Mouse (Mus musculus) forebrain, embryonic 12.5 days (tissue): ENCODE measurements at regions not wholly inside any gene's neighbourhood (a gene's known extent, or its start where the extent isn't known, plus 50 kb on each side); places are given as distances from the start of the nearest gene placed in this dataset.

ENCODE experiments used
- ATAC-seq: fragments of 200-750 bp; cut with Nextera tagmentation; 2 replicates; pipeline ENCODE4 v1.8.0; 2017; ENCODE audit warnings: moderate TSS enrichment; ENCODE audit not compliant: low FRiP score
- H3K27ac ChIP-seq: fragments of 300-500 bp; sonication (generic); 2 replicates; pipeline ENCODE4 v1.5.1; 2016; ENCODE audit warnings: mild to moderate bottlenecking
- H3K27me3 ChIP-seq: fragments of 300-500 bp; sonication (generic); 2 replicates; pipeline ENCODE4 v1.6.1; 2016; ENCODE audit warnings: mild to moderate bottlenecking
- H3K36me3 ChIP-seq: fragments of 300-500 bp; sonication (generic); replicated peaks from 2 replicates; pipeline ENCODE4 v1.6.1; 2016; ENCODE audit warnings: mild to moderate bottlenecking
- H3K4me1 ChIP-seq: fragments of 300-500 bp; sonication (generic); 2 replicates; pipeline ENCODE4 v1.6.1; 2016
- H3K4me2 ChIP-seq: fragments of 300-500 bp; sonication (generic); 2 replicates; pipeline ENCODE4 v1.6.1; 2016; ENCODE audit warnings: mild to moderate bottlenecking, moderate library complexity
- H3K4me3 ChIP-seq: fragments of 300-500 bp; sonication (generic); replicated peaks from 2 replicates; pipeline ENCODE4 v1.5.1; 2016; ENCODE audit warnings: mild to moderate bottlenecking
- H3K9ac ChIP-seq: fragments of 300-500 bp; sonication (generic); 2 replicates; pipeline ENCODE4 v1.6.1; 2016; ENCODE audit warnings: mild to moderate bottlenecking
- H3K9me3 ChIP-seq: fragments of 300-500 bp; sonication (generic); 2 replicates; pipeline ENCODE4 v1.6.1; 2016
- WGBS: fragments of 180-500 bp; shearing (Covaris S2); methylation state at CpG from one replicate; pipeline ENCODE4 v1.1.7; 2016; 5-methylcytosine and 5-hydroxymethylcytosine counted together

DNA sequence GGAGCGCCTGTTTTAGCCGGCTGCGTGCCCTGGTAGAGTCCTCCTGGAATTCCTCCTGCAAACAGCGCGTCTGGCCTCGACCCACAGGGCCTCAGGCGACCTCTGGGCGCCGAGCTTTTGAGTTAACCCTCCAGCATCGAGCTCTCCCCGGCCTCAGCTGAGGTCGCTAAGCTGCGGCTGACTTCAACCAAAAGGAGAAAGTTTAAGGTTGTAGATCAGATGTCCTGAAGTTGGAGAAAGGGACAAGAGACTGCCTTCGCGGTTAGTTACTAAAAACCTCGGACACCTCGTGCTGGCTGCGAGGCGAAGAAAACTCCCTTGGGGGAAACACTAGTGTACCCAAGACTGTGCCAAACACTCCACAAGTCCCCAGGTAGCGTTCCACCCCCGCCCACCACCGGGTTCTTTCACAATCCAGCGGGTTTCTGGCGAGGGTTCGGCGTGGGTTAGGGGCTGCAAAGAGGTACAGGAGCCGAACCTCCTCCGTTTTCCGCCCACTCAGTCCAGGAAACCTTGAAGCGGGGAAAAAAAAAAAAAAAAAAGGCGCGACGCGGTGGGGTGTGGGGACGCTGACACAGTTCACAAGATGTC, 78.9 kb downstream of the Kcnrg start:
- Histone ChIP-seq H3K9ac (peak overlapping the region; percentile 29; the same call in 1 of the 2 replicates), H3K27ac (no peak overlapping the region), H3K4me2 (peak overlapping the region; percentile 63), H3K4me3 (peak overlapping the region; percentile 38), H3K36me3 (no peaks in the 10 kb centered on the region), H3K4me1 (peaks cover 61% of the 10 kb centered on the region), H3K9me3 (no peaks in the 10 kb centered on the region), H3K27me3 (peaks cover 77% of the 10 kb centered on the region)
- ATAC-seq: no peak
- WGBS: 2% methylated on average over 29 of the region's 35 CpGs

DNA sequence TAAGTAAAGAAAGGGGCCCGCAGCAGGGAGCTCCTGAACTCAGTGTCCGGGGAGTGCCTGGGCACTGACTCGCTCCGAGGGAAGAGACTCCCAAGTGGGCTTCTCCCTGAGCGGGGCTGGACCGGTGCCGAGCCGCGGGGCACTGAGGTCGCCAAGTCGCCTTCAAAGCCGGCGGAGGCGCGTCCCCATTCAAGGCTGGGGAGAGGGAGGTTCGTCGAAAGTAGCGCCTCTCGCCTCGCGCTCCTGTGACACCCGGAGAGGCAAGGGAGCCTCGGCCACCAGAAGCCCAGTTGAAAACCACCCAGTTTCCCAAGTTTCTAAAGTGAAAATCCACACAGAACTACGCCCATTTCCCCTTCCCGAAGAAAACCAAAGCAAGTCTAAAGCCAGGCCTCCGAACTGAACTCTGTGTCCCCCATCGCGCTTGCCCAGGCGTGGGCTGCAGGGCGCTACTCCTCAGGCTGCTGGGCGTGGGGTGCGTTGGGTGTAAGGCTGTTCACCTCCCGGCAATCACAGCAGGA, 79.6 kb downstream of the Kcnrg start:
- H3K27ac ChIP-seq: no peak overlapping the region
- no peak for ATAC-seq
- peak overlapping the region; percentile 63 for H3K4me2 ChIP-seq
- H3K4me1 ChIP-seq: peaks cover 61% of the 10 kb centered on the region
- H3K27me3 ChIP-seq: peaks cover 84% of the 10 kb centered on the region
- peak overlapping the region; percentile 38 for H3K4me3 ChIP-seq
- H3K9me3 ChIP-seq: no peaks in the 10 kb centered on the region
- H3K9ac ChIP-seq: peak overlapping the region; percentile 29; the same call in 1 of the 2 replicates
- H3K36me3 ChIP-seq: no peaks in the 10 kb centered on the region
- WGBS: under 1% methylated on average over 33 of the region's 33 CpGs

DNA sequence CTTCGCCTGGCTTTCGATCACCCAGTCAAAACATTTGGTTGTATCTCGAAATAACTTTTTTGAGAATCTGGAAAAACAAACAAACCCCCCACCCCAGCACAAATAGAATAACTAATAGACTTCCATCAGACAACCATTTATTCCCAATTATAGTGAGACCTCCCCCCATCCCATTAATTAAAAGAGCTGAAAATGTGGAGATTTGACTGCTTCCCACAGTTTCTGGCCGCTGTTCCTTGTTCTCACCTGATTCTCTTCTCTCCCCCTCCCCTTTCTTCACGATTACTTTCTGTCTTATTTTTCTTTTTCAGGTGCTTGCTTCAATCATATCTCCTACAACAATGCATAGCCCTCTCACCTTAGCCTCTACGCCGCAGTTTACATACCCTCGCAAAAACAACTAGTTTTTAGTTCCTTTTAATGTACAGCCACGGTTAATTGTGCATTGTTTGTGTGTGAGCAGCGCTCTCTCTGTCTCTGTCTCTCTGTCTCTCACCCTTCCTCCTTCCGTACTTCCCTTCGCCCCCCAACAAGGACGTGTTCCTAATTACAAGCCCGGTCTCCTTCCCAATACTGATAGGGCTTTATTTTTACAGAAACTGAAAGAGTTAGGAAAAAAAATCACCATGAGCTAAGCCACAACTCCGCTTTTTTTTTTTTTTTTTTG, 80.2 kb downstream of the Kcnrg start:
- H3K4me1 ChIP-seq: peaks cover 61% of the 10 kb centered on the region
- H3K27me3 ChIP-seq: peaks cover 87% of the 10 kb centered on the region
- under 1% methylated on average over 15 of the region's 15 CpGs for WGBS
- H3K9me3 ChIP-seq: no peaks in the 10 kb centered on the region
- no peak overlapping the region for H3K27ac ChIP-seq
- no peaks in the 10 kb centered on the region for H3K36me3 ChIP-seq
- peak overlapping the region; percentile 29; the same call in 1 of the 2 replicates for H3K9ac ChIP-seq
- ATAC-seq: no peak
- H3K4me2 ChIP-seq: peak overlapping the region; percentile 63
- H3K4me3 ChIP-seq: peak overlapping the region; percentile 38

DNA sequence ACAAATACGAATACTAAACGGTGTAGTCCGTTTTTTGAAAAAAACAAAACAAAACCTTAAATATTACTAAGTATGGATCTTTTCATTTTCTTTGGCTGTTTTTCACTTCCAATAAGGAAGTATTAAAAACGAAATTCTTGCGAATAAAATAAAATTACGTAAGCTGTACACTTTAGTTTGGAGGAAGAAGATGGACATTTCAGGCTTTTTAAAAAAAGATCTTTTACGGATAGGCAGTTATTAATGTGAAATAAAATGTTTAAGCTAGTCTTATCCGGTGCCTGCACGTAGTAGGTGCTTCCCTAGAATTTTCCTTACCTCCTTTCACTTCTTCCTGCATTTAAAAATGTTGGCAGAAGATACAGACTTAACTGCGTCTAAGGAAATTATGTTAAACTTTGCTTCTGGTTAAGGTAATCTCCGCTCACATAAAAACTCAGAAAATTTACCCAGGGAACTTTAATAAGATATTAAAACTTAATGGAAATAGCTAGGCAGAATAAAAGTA, 80.8 kb downstream of the Kcnrg start:
- Histone ChIP-seq H3K4me3 (no peak overlapping the region), H3K4me2 (no peak overlapping the region), H3K9me3 (no peaks in the 10 kb centered on the region), H3K9ac (no peak overlapping the region), H3K4me1 (peaks cover 56% of the 10 kb centered on the region), H3K36me3 (no peaks in the 10 kb centered on the region), H3K27me3 (peaks cover 88% of the 10 kb centered on the region), H3K27ac (no peak overlapping the region)
- no peak for ATAC-seq
- 4% methylated on average over 11 of the region's 11 CpGs for WGBS

DNA sequence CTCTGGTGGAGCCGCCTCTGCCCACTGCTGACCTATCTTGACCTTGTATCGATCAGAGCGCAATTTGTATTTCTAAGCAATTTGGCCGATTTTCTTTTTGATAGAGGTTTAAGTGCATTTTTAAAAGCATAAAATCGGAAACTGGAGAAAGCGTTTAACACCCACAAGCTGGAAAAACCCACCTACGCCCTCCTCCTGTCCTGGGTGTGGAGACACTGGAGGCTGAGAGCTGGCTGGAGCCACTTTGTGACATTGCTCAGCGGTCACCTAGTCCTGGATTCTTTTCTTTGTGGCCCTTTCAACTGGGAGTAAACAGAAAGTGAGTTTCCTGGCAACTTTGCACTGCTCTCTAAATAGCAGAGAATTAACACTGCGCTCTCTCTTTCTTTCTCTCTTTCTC, 81.4 kb downstream of the Kcnrg start:
- no peaks in the 10 kb centered on the region for H3K36me3 ChIP-seq
- no peak overlapping the region; the same call in 1 of the 2 replicates for H3K4me2 ChIP-seq
- peaks cover 82% of the 10 kb centered on the region for H3K27me3 ChIP-seq
- peaks cover 50% of the 10 kb centered on the region for H3K4me1 ChIP-seq
- ATAC-seq: no peak
- H3K4me3 ChIP-seq: peak overlapping the region; percentile 18; the same call in 1 of the 2 replicates
- no peaks in the 10 kb centered on the region for H3K9me3 ChIP-seq
- H3K9ac ChIP-seq: no peak overlapping the region
- WGBS: 1% methylated on average over 9 of the region's 9 CpGs
- H3K27ac ChIP-seq: no peak overlapping the region

DNA sequence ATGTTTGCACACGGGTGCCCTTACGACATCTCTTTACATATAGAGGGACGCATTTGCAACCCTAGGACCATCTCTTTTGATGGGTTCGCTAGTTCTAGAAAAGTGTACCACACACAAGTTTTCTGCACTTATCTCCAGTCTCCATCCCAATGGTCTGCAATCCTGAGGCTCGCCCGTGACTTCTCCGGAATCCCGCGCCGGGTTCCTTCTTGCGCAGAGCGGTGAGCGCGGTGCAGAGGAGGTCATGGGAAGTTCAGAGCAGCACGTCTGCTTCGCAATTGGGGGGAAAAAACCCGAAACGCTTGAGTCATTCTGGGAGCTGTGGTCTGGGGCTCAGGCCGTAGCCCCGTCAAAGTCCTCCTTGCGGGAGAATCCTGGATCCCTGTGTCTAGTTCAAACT, 82.0 kb downstream of the Kcnrg start:
- WGBS: under 1% methylated on average over 21 of the region's 21 CpGs
- H3K9me3 ChIP-seq: no peaks in the 10 kb centered on the region
- no peak overlapping the region for H3K9ac ChIP-seq
- H3K27me3 ChIP-seq: peaks cover 76% of the 10 kb centered on the region
- no peaks in the 10 kb centered on the region for H3K36me3 ChIP-seq
- H3K27ac ChIP-seq: no peak overlapping the region
- H3K4me1 ChIP-seq: peaks cover 44% of the 10 kb centered on the region
- peak overlapping the region; percentile 18 for H3K4me3 ChIP-seq
- peak overlapping the region; percentile 45 for H3K4me2 ChIP-seq
- ATAC-seq: no peak

DNA sequence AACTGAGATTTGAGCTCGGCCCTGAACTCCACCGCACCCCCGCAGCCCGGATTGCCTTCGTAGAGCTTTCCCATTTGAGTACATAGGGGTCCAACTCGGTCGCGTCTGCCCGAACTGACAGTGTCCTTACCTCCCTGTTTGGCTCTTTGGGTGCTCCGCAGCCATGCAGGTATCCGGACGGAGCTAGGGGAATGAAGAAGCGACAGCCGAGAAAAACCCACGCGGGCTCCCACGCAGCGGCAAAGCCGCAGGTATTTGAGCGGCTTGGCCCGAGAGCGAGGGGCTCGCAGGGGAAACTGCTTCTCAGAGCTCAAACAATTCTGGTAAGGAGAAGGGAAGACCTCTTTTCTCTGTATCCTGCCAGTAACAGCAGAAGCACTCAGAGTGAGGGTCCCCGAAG, 82.5 kb downstream of the Kcnrg start:
- H3K9me3 ChIP-seq: no peaks in the 10 kb centered on the region
- no peak for ATAC-seq
- no peaks in the 10 kb centered on the region for H3K36me3 ChIP-seq
- WGBS: 5% methylated on average over 24 of the region's 24 CpGs
- peak overlapping the region; percentile 18 for H3K4me3 ChIP-seq
- H3K27ac ChIP-seq: no peak overlapping the region
- peaks cover 74% of the 10 kb centered on the region for H3K27me3 ChIP-seq
- peak overlapping the region; percentile 45 for H3K4me2 ChIP-seq
- peaks cover 39% of the 10 kb centered on the region for H3K4me1 ChIP-seq
- H3K9ac ChIP-seq: no peak overlapping the region

DNA sequence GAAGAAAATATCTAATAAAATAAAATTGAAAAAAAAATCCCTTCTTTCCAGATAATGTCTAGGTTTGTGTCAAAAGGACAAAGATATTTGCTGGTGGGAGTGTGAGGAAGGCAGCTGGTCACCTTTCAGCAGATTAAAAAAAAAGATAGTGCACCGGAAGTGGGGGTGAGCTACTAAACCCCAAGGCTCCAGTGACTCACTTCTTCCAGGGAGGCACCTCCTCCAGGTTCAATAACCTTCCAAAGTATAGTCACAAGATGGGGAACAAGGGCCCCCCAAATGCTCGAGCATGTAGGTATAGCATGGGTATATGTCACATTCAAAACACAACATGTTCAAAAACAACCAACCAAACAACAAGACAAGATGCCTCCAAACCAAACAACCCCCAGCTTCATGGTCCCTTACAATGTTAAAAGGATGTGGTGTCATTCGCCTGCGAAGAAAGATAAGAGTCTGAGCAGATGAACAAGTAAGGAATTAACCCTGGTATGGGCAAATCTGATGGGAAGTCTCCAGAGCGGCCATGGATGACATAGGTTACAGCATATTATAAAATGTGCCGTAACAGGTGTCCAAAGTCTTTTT, 84.6 kb downstream of the Kcnrg start:
- Histone ChIP-seq H3K9ac (no peak overlapping the region), H3K9me3 (no peaks in the 10 kb centered on the region), H3K4me2 (no peak overlapping the region), H3K27ac (no peak overlapping the region), H3K4me3 (no peak overlapping the region), H3K27me3 (peaks cover 61% of the 10 kb centered on the region), H3K36me3 (no peaks in the 10 kb centered on the region), H3K4me1 (peaks cover 28% of the 10 kb centered on the region)
- 93% methylated on average over 6 of the region's 6 CpGs for WGBS
- ATAC-seq: no peak

DNA sequence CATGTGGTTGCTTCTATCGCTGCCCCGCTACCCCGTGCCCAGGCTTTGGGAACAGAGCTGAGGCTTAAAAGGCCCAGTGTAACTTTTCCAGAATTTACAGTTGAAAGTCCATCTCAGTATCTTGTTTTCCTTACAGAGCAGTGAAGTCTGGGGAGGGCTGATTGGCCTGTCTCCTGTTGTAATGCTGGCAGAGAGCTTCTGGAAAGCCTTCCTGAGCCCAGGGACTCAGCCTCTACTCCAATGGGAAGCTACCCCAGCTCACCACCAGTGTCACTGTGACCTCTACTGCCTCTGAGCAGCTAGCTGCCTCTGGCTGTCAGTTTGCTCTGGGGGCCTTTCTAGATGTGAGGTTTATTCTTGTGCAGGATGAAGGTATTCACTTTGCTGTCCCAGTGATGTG, 87.5 kb downstream of the Kcnrg start:
- WGBS: 91% methylated on average over 3 of the region's 3 CpGs

DNA sequence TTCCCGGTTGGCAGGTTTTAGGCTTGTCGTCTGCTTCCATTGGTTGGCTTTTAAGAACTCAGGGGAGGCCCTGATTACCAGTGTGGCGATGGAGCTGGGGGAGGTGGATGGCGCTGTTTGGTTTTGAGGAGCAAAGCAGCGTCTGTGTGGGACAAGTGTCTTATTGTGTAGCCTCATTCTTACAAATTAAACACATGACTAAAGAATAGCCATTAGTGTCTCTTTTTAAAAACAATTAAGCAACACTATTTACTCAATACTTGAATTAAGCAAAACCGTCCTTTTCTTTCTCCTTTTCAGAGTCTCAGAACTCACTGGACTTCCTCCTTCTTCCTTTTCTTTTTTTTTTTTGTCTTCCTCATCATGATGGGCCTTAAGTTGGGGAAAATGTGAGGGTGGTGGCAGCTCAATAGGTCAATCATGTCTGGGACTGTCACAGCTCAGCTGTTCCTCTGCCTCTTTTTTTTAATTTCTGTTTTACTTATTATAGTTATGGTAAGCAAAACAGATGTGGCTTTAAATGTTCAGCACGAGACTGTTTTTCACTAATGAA, 89.1 kb downstream of the Kcnrg start:
- WGBS: 41% methylated on average over 7 of the region's 7 CpGs
- no peak overlapping the region for H3K4me3 ChIP-seq

More for the DNA sequence above, 87.5 kb downstream of the Kcnrg start:
- Histone ChIP-seq H3K9ac (no peak overlapping the region), H3K27ac (no peak overlapping the region), H3K27me3 (peaks cover 38% of the 10 kb centered on the region), H3K4me1 (peaks cover 20% of the 10 kb centered on the region), H3K9me3 (no peaks in the 10 kb centered on the region), H3K36me3 (no peaks in the 10 kb centered on the region), H3K4me2 (no peak overlapping the region), H3K4me3 (no peak overlapping the region)
- ATAC-seq: no peak

DNA sequence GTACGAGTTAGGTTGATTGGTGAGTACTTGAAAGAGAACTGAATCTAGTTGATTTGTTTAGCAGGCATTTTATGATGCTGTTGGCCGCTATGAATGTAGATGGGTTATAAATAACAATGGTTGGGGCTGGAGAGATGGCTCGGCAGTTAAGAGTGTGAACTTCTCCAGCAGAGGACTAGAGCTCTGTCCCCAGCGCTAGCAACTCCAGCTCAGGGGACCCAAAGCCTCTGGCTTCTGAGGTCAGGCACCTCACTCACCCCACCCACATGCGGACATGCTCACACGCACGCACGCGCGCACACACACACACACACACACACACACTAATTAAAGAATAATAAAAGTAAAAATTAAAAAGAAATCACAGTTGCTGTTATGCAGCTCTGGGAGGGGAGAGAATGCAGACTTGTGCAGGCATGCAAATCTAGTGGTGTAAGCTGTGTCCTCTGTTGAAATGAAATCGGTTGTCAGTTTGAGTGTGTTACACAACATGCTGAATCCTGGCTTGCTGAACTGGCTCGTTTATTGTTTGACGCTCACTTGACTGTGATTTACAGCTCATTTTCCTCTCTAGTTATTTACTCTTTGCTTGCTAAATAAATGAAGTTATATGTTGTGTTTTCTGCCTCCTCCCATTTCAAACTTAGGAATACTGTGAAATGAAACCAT, 89.8 kb downstream of the Kcnrg start:
- Histone ChIP-seq H3K4me2 (no peak overlapping the region), H3K27me3 (peaks cover 18% of the 10 kb centered on the region), H3K4me1 (peaks cover 17% of the 10 kb centered on the region), H3K9ac (no peak overlapping the region), H3K27ac (no peak overlapping the region), H3K4me3 (no peak overlapping the region), H3K36me3 (no peaks in the 10 kb centered on the region), H3K9me3 (no peaks in the 10 kb centered on the region)
- 76% methylated on average over 13 of the region's 13 CpGs for WGBS
- ATAC-seq: no peak

More for the DNA sequence above, 89.1 kb downstream of the Kcnrg start:
- H3K36me3 ChIP-seq: no peaks in the 10 kb centered on the region
- H3K4me2 ChIP-seq: no peak overlapping the region
- peaks cover 25% of the 10 kb centered on the region for H3K27me3 ChIP-seq
- H3K4me1 ChIP-seq: peaks cover 17% of the 10 kb centered on the region
- ATAC-seq: no peak
- no peaks in the 10 kb centered on the region for H3K9me3 ChIP-seq
- no peak overlapping the region for H3K27ac ChIP-seq
- no peak overlapping the region for H3K9ac ChIP-seq

DNA sequence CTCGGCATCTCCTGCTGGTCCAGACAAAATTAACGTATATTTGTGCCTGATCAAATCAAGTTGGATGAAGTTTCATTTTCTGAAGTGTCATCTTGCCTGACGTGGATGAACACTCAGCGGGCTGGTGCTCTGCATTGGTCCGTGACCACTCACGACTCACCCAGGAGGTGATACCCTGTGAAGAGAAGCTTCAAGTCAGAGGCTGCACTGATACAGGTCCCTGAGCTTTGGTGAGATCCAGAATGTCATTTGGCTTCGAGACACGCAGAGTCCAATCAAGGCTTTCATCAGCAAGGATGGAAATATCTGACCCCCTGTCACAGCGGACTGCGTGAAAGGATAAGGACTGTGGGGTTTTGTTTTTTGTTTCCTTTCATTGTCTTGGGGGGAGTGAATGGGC, 90.4 kb downstream of the Kcnrg start:
- Histone ChIP-seq H3K4me1 (peaks cover 17% of the 10 kb centered on the region), H3K9me3 (no peaks in the 10 kb centered on the region), H3K9ac (no peak overlapping the region), H3K27ac (no peak overlapping the region), H3K27me3 (peaks cover 15% of the 10 kb centered on the region), H3K4me3 (no peak overlapping the region), H3K4me2 (no peak overlapping the region), H3K36me3 (no peaks in the 10 kb centered on the region)
- ATAC-seq: no peak
- 74% methylated on average over 10 of the region's 10 CpGs for WGBS
